Mouse (Mus musculus): ENCODE data around the gene Nsun3.

GRCm38 (mm10) chr16:62814491-62814890, 27.9 kb upstream of the Nsun3 start, which contains the start of gene Stx19:
- TF ChIP-seq CTCF (IDR thresholded peaks at IDR 0.05; ENCODE audit: low read depth, low read length) (no peak), POLR2A (IDR thresholded peaks at IDR 0.05; ENCODE audit: extremely low read depth, insufficient read depth, low read length) (no peak)
